Mouse (Mus musculus) neural tube, embryonic 14.5 days (tissue): ENCODE results near the gene Adgrl4. TPM values are rescaled to one million over a fixed set of nuclear protein-coding genes. Genes with fewer than 3 reads are reported as not detected.

Experiments used
- ATAC-seq: fragments of 200-750 bp; cut with Nextera tagmentation; 2 replicates; pipeline ENCODE4 v1.8.0; 2017; ENCODE audit warnings: low read depth, mild to moderate bottlenecking, moderate TSS enrichment, moderate library complexity
- H3K27ac ChIP-seq: fragments of 300-500 bp; sonication (generic); 2 replicates; pipeline ENCODE4 v1.5.1; 2014; ENCODE audit warnings: low read depth, mild to moderate bottlenecking, control low read depth, low read length, moderate library complexity, mixed read lengths
- H3K27me3 ChIP-seq: fragments of 300-500 bp; sonication (generic); 2 replicates; pipeline ENCODE4 v1.6.1; 2014; ENCODE audit warnings: low read length; ENCODE audit not compliant: control insufficient read depth, insufficient read depth
- H3K36me3 ChIP-seq: fragments of 300-500 bp; sonication (generic); 2 replicates; pipeline ENCODE4 v1.6.1; 2014; ENCODE audit warnings: low read length, mixed read lengths; ENCODE audit not compliant: control insufficient read depth, insufficient read depth
- H3K4me1 ChIP-seq: fragments of 300-500 bp; sonication (generic); 2 replicates; pipeline ENCODE4 v1.6.1; 2014; ENCODE audit warnings: low read length; ENCODE audit not compliant: control insufficient read depth, insufficient read depth
- H3K4me2 ChIP-seq: fragments of 300-500 bp; sonication (generic); 2 replicates; pipeline ENCODE4 v1.6.1; 2014; ENCODE audit warnings: mild to moderate bottlenecking, low read depth, low read length, control low read depth
- H3K4me3 ChIP-seq: fragments of 300-500 bp; sonication (generic); 2 replicates; pipeline ENCODE4 v1.5.1; 2014; ENCODE audit warnings: low read depth, low read length, control low read depth, mixed read lengths
- H3K9ac ChIP-seq: fragments of 300-500 bp; sonication (generic); replicated peaks from 2 replicates; pipeline ENCODE4 v1.6.1; 2014; ENCODE audit warnings: low read depth, mild to moderate bottlenecking, control low read depth, low read length, mixed read lengths
- H3K9me3 ChIP-seq: fragments of 300-500 bp; sonication (generic); 2 replicates; pipeline ENCODE4 v1.6.1; 2016; ENCODE audit warnings: low read length; ENCODE audit not compliant: control insufficient read depth
- WGBS: fragments of 180-500 bp; shearing (Covaris S2); extraction: QIAGEN DNeasy Blood & Tissue Kit; methylation state at CpG from one replicate; pipeline ENCODE4 v1.1.7; 2014; 5-methylcytosine and 5-hydroxymethylcytosine counted together
- polyA plus RNA-seq: library from polyadenylated mRNA; unstranded; fragments of >200 nt; fragmentation: Nextera tagmentation; extraction: Ambion mirVana; gene quantifications from 2 replicates; pipeline ENCODE4 v1.2.1, GENCODE M21; 2014

The Adgrl4 gene
- polyA plus RNA-seq, 1 experiment from 2014 or later = 9.9 TPM

DNA sequence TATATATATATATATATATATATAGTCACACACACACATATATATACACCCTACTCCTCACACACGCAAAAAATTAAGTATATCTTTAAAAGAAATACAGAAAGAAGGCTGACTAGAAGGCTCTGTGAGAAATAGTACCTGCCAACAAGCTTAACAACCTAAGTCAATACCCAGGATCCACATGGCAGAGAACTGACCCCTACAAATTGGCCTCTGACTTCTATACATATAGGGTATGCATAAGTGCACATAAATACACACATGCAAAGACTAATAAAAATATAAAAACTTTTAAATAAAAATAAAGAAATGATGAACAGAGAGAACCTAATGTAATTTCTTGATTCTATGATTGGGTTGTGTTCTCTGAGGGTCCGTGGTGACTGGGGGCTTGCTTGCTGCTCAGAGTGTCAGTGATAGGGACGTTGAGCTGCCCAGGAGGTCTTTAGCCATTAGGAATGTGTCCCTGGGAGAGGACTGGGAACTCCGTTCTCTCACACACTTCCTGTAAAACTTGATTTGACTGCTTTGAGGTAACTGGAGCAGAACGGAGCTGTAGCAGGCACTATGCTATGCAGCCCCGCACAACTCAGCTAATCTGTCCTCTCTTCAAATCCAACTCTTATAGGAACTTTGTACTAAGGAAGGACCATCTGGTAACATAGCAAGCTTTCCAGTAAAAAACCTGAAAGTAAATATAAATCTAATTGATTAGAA is 17.5 kb downstream of the Adgrl4 start:
- H3K27ac ChIP-seq = no peak overlapping the region
- no peaks in the 10 kb centered on the region for H3K4me1 ChIP-seq
- no peak overlapping the region for H3K9ac ChIP-seq
- no peak overlapping the region for H3K4me3 ChIP-seq
- no peaks in the 10 kb centered on the region for H3K27me3 ChIP-seq
- no peaks in the 10 kb centered on the region for H3K9me3 ChIP-seq
- WGBS = 76% methylated on average over 6 of the region's 6 CpGs
- H3K36me3 ChIP-seq = no peaks in the 10 kb centered on the region
- no peak for ATAC-seq
- no peak overlapping the region for H3K4me2 ChIP-seq

DNA sequence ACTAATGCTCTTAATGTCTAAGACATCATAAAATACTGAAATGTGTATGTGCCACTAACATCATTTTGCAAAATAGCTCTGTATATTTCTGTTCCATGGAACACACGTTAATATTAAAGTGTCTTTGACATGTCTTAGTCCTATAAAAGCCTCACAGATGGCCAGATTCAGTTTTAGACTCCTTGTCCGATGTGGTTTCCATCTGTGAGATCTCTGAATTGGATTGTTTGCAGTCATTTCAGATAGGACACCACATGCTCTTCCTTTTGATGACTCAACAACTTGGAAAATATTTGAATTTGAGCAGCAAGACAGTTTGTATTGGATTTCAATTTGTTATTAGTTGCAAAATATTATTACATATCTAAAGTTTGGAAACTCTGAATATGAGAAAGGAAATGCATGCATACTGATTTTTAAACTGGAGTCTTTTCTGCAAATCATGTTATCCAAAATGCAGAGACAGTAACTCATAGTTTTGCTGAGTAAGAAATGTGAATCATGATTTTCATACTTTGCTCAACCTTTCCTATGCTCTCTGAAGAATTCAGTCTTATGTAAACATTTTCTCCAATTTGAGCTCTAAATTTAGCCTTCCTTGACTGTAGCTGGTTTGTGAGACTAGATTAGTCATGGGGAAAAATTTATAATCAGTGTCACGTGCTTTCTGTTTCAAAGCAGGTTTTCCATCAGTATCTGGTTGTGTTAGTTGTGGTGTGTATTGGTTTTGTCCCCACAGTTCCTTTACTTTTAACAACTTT is 21.9 kb downstream of the Adgrl4 start:
- Histone ChIP-seq H3K9ac (no peak overlapping the region), H3K4me2 (no peak overlapping the region), H3K27me3 (no peaks in the 10 kb centered on the region), H3K36me3 (no peaks in the 10 kb centered on the region), H3K9me3 (no peaks in the 10 kb centered on the region), H3K4me3 (no peak overlapping the region), H3K27ac (no peak overlapping the region), H3K4me1 (no peaks in the 10 kb centered on the region)
- 86% methylated on average over 3 of the region's 3 CpGs for WGBS
- no peak for ATAC-seq

DNA sequence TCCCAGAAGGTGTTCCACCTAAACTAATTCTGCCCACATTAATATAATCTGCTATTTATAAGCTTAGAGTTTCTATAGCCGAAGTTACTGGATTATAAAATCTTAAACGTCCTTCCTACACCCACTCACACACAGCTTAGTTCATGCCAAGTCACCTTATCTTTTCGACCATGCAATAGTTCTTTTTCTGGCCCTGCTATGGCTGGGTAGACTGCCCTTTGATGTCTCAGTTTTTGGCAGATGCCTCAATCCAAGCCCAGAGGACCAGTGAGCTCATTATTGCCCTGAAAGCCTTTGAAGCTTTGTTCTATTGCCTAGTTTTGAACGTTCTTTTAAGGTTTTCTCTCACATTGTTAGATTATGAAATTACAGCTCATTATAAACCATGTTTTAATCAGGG is 27.5 kb downstream of the Adgrl4 start:
- Histone ChIP-seq H3K9ac (no peak overlapping the region), H3K36me3 (no peaks in the 10 kb centered on the region), H3K4me2 (no peak overlapping the region), H3K9me3 (no peaks in the 10 kb centered on the region), H3K27me3 (no peaks in the 10 kb centered on the region), H3K27ac (no peak overlapping the region), H3K4me3 (no peak overlapping the region), H3K4me1 (no peaks in the 10 kb centered on the region)
- WGBS = 64% methylated on average over 4 of the region's 4 CpGs
- ATAC-seq = no peak

GRCm38 (mm10) chr3:151488853-151489252 is 51.2 kb downstream of the Adgrl4 start:
- no peak for ATAC-seq
- WGBS = 95% methylated on average over 4 of the region's 4 CpGs
- H3K4me3 ChIP-seq = no peak overlapping the region
- no peak overlapping the region for H3K9ac ChIP-seq
- H3K9me3 ChIP-seq = no peaks in the 10 kb centered on the region
- no peak overlapping the region for H3K4me2 ChIP-seq
- H3K4me1 ChIP-seq = no peaks in the 10 kb centered on the region
- no peak overlapping the region for H3K27ac ChIP-seq
- H3K36me3 ChIP-seq = no peaks in the 10 kb centered on the region
- H3K27me3 ChIP-seq = no peaks in the 10 kb centered on the region

DNA sequence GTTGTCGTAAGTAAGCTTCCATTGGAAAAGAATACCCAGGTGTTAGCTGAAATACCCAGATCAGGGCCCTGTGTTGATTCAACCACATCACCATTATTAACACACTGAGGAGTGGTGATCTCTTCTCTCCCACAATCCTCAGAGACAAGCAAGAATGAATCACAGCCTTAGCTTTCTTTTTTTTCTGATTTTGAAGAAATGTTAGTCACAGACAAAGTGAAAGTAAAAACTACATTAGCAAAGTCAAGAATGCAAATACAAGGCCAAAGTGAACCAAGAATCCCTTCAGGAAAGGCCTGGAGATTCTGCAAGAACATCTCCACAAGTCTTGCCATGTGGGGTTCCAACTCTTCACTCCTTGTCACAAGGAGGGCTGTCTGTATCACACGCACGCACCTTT is 67.9 kb downstream of the Adgrl4 start:
- no peak for ATAC-seq
- 95% methylated on average over 3 of the region's 3 CpGs for WGBS
- Histone ChIP-seq H3K4me2 (no peak overlapping the region), H3K4me3 (no peak overlapping the region), H3K4me1 (no peaks in the 10 kb centered on the region), H3K9me3 (no peaks in the 10 kb centered on the region), H3K36me3 (no peaks in the 10 kb centered on the region), H3K27me3 (no peaks in the 10 kb centered on the region), H3K9ac (no peak overlapping the region), H3K27ac (no peak overlapping the region)

GRCm38 (mm10) chr3:151511184-151511583 is 73.5 kb downstream of the Adgrl4 start:
- Histone ChIP-seq H3K27ac (no peak overlapping the region), H3K36me3 (no peaks in the 10 kb centered on the region), H3K4me2 (no peak overlapping the region), H3K9ac (no peak overlapping the region), H3K4me3 (no peak overlapping the region), H3K9me3 (no peaks in the 10 kb centered on the region), H3K4me1 (no peaks in the 10 kb centered on the region), H3K27me3 (no peaks in the 10 kb centered on the region)
- 97% methylated on average over 5 of the region's 5 CpGs for WGBS
- no peak for ATAC-seq

GRCm38 (mm10) chr3:151547182-151547581 is 109.5 kb downstream of the Adgrl4 start:
- Histone ChIP-seq H3K27ac (no peak overlapping the region), H3K9me3 (no peaks in the 10 kb centered on the region), H3K4me2 (no peak overlapping the region), H3K9ac (no peak overlapping the region), H3K4me3 (no peak overlapping the region), H3K36me3 (no peaks in the 10 kb centered on the region), H3K27me3 (no peaks in the 10 kb centered on the region), H3K4me1 (no peaks in the 10 kb centered on the region)
- no peak for ATAC-seq
- WGBS = 89% methylated on average over 3 of the region's 3 CpGs

- Histone ChIP-seq H3K9ac (no peak overlapping the region), H3K4me2 (no peak overlapping the region), H3K4me3 (no peak overlapping the region), H3K9me3 (no peaks in the 10 kb centered on the region), H3K4me1 (no peaks in the 10 kb centered on the region), H3K27me3 (no peaks in the 10 kb centered on the region), H3K36me3 (no peaks in the 10 kb centered on the region), H3K27ac (no peak overlapping the region)
- WGBS = 51% methylated on average over 5 of the region's 5 CpGs
- no peak for ATAC-seq
Observed at GRCm38 (mm10) chr3:151551002-151551401, 113.3 kb downstream of the Adgrl4 start.

GRCm38 (mm10) chr3:151556635-151557034 is 118.9 kb downstream of the Adgrl4 start:
- Histone ChIP-seq H3K9me3 (no peaks in the 10 kb centered on the region), H3K27ac (no peak overlapping the region), H3K27me3 (no peaks in the 10 kb centered on the region), H3K4me1 (no peaks in the 10 kb centered on the region), H3K4me2 (no peak overlapping the region), H3K4me3 (no peak overlapping the region), H3K36me3 (no peaks in the 10 kb centered on the region), H3K9ac (no peak overlapping the region)
- ATAC-seq = no peak
- WGBS = 83% methylated on average over 2 of the region's 2 CpGs
